Mouse (Mus musculus) liver, embryonic 14.5 days (tissue): Measurements from ENCODE around the gene Jarid2.

Experiments
- CTCF ChIP-seq: IDR thresholded peaks from 2 replicates; pipeline ENCODE4 v1.5.1; 2016; ENCODE audit warnings: antibody characterized with exemption, low read depth, control low read depth
- EP300 ChIP-seq: IDR thresholded peaks from 2 replicates; pipeline ENCODE4 v1.6.1; 2016; ENCODE audit warnings: antibody characterized with exemption, low read depth

DNA sequence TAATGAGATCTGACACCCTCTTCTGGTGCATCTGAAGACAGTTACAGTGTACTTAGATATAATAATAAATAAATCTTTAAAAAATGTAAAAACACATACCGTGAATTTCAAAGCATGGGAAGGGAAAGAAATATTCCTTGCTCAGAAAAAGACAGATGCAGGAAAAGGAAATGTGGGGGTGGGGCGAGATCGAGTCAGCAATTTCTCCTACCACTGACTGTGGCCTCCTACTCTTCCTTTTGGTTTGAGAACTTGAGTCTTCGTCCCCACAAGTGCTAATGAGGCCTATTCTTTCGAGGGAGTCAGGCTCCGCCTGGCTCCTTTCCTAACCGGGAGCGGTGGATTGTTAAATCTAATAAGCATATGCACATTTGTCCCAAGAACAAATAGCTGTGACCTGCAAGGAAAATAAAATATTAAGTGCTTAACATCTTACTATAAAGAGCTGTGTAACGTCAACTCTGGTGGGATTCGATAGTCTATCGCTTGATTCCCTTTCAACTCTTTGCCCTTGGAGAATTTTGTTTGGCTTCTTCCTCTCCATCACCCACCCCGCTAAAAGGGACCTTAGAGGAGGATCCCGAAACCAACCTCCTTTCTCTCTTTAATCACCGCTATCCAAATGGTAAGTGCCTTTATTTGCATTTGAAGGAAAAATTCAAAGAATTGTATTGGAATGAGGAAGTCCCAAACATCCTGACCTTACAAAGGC, 24.1 kb upstream of the Jarid2 start:
- TF ChIP-seq CTCF = no peak
- TF ChIP-seq EP300 = no peak
